Mouse (Mus musculus): ENCODE data around the gene Vcp. TPM values are rescaled to one million over a fixed set of nuclear protein-coding genes. Genes with fewer than 3 reads are reported as not detected.

Gene Vcp
- polyA plus RNA-seq, 1 experiment, result 390 TPM

DNA sequence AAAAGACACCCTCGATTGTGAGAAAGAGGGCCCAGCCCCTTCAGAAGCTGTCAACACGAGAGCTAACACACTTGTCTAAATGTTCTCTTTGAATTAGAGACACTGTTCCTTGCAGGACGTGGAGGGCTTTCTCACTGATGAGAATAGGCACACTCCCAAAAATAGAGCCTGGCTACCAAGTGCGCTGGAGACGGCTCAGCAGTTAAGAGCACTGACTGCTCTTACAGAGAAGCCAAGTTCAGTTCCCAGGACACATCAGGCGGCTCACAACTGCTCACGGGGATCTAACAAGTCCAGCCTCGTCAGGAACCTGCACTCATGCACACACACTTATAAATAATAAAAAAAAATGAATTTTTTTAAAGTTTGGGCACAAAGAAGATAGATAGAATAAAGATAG lies 41.4 kb downstream of the Vcp start:
- H3K27me3 ChIP-seq (ENCODE audit: control insufficient read depth, insufficient read depth, low read length, poor library complexity, severe bottlenecking), result no peaks in the 10 kb centered on the region
- no peak overlapping the region for H3K27ac ChIP-seq (ENCODE audit: insufficient read depth, low read length)
- TF ChIP-seq EP300 (IDR thresholded peaks at IDR 0.05; ENCODE audit: insufficient read depth, low read depth, low read length), result no peak
- no peak for TF ChIP-seq CTCF (IDR thresholded peaks at IDR 0.05; ENCODE audit: low read depth, low read length)
- no peak for TF ChIP-seq POLR2A (IDR thresholded peaks at IDR 0.05; ENCODE audit: insufficient read depth, low read length)
- H3K9ac ChIP-seq (ENCODE audit: low read depth, poor library complexity, severe bottlenecking), result no peak overlapping the region
- H3K9me3 ChIP-seq (replicated peaks; ENCODE audit: control insufficient read depth, insufficient read depth, low read length, poor library complexity, severe bottlenecking), result no peaks in the 10 kb centered on the region
- no peaks in the 10 kb centered on the region for H3K4me1 ChIP-seq (ENCODE audit: control insufficient read depth, insufficient read depth, low read length)
- no peak overlapping the region for H3K4me3 ChIP-seq (ENCODE audit: low read depth, low read length)
- H3K36me3 ChIP-seq (ENCODE audit: control insufficient read depth, insufficient read depth, low read length, poor library complexity, severe bottlenecking), result no peaks in the 10 kb centered on the region

DNA sequence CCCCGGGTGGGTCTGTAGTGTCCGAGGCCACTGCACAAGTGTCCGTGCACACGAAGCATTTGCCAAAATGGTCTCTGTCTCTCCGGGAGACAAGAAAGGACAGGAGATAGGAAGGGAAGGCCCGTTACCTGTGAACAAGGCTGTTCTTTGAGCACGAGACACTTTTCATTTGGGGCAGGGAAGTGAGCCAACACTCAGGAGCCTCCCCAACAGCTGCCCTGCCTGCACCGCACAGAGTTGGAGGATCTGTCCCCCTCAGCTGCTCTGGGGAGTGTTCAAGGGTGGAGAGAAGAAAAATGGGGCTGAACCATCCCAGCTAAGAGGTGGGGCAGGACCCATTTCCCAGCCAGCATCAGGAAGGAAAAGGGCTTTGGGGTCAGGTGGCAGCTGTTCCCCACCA lies 42.3 kb downstream of the Vcp start:
- Histone ChIP-seq H3K27me3 (ENCODE audit: control insufficient read depth, insufficient read depth, low read length, poor library complexity, severe bottlenecking) (no peaks in the 10 kb centered on the region), H3K36me3 (ENCODE audit: control insufficient read depth, insufficient read depth, low read length, poor library complexity, severe bottlenecking) (no peaks in the 10 kb centered on the region), H3K9me3 (replicated peaks; ENCODE audit: control insufficient read depth, insufficient read depth, low read length, poor library complexity, severe bottlenecking) (no peaks in the 10 kb centered on the region), H3K27ac (ENCODE audit: insufficient read depth, low read length) (no peak overlapping the region), H3K9ac (ENCODE audit: low read depth, poor library complexity, severe bottlenecking) (no peak overlapping the region), H3K4me3 (ENCODE audit: low read depth, low read length) (no peak overlapping the region), H3K4me1 (ENCODE audit: control insufficient read depth, insufficient read depth, low read length) (peaks cover 2% of the 10 kb centered on the region)
- TF ChIP-seq POLR2A (IDR thresholded peaks at IDR 0.05; ENCODE audit: insufficient read depth, low read length) (no peak), CTCF (IDR thresholded peaks at IDR 0.05; ENCODE audit: low read depth, low read length) (no peak), EP300 (IDR thresholded peaks at IDR 0.05; ENCODE audit: insufficient read depth, low read depth, low read length) (no peak)

DNA sequence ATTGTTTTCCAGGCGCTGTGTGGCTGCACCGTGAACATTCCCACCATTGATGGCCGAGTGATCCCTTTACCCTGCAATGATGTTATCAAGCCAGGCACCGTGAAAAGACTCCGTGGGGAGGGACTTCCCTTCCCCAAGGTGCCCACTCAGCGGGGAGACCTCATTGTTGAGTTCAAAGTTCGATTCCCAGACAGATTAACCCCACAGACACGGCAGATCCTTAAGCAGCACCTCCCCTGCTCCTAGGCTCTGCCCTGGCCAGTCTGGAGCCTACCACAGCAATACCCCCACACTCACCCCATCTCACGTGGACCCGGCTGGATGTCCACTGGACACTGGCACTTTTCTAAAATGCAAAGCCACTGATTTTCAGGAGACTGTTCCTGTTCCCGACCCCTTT lies 43.0 kb downstream of the Vcp start:
- no peak overlapping the region for H3K27ac ChIP-seq (ENCODE audit: insufficient read depth, low read length)

DNA sequence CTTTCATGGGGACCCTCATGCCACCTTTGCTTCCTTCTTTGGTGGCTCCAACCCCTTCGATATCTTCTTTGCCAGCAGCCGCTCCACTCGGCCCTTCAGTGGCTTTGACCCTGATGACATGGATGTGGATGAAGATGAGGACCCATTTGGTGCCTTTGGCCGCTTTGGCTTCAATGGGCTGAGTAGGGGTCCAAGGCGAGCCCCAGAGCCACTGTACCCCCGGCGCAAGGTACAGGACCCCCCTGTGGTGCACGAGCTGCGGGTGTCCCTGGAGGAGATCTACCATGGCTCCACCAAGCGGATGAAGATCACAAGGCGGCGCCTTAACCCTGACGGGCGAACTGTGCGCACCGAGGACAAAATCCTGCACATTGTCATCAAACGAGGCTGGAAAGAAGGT lies 43.7 kb downstream of the Vcp start:
- Histone ChIP-seq H3K27ac (ENCODE audit: insufficient read depth, low read length) (no peak overlapping the region), H3K36me3 (ENCODE audit: control insufficient read depth, insufficient read depth, low read length, poor library complexity, severe bottlenecking) (no peaks in the 10 kb centered on the region), H3K9me3 (replicated peaks; ENCODE audit: control insufficient read depth, insufficient read depth, low read length, poor library complexity, severe bottlenecking) (no peaks in the 10 kb centered on the region), H3K4me1 (ENCODE audit: control insufficient read depth, insufficient read depth, low read length) (peaks cover 4% of the 10 kb centered on the region), H3K4me3 (ENCODE audit: low read depth, low read length) (no peak overlapping the region), H3K9ac (ENCODE audit: low read depth, poor library complexity, severe bottlenecking) (no peak overlapping the region), H3K27me3 (ENCODE audit: control insufficient read depth, insufficient read depth, low read length, poor library complexity, severe bottlenecking) (no peaks in the 10 kb centered on the region)
- TF ChIP-seq EP300 (IDR thresholded peaks at IDR 0.05; ENCODE audit: insufficient read depth, low read depth, low read length) (no peak), POLR2A (IDR thresholded peaks at IDR 0.05; ENCODE audit: insufficient read depth, low read length) (no peak), CTCF (IDR thresholded peaks at IDR 0.05; ENCODE audit: low read depth, low read length) (no peak)

More for the DNA sequence above, 43.0 kb downstream of the Vcp start:
- no peaks in the 10 kb centered on the region for H3K27me3 ChIP-seq (ENCODE audit: control insufficient read depth, insufficient read depth, low read length, poor library complexity, severe bottlenecking)
- no peaks in the 10 kb centered on the region for H3K9me3 ChIP-seq (replicated peaks; ENCODE audit: control insufficient read depth, insufficient read depth, low read length, poor library complexity, severe bottlenecking)
- peaks cover 4% of the 10 kb centered on the region for H3K4me1 ChIP-seq (ENCODE audit: control insufficient read depth, insufficient read depth, low read length)
- TF ChIP-seq EP300 (IDR thresholded peaks at IDR 0.05; ENCODE audit: insufficient read depth, low read depth, low read length) (no peak), CTCF (IDR thresholded peaks at IDR 0.05; ENCODE audit: low read depth, low read length) (no peak), POLR2A (IDR thresholded peaks at IDR 0.05; ENCODE audit: insufficient read depth, low read length) (no peak)
- no peaks in the 10 kb centered on the region for H3K36me3 ChIP-seq (ENCODE audit: control insufficient read depth, insufficient read depth, low read length, poor library complexity, severe bottlenecking)
- no peak overlapping the region for H3K9ac ChIP-seq (ENCODE audit: low read depth, poor library complexity, severe bottlenecking)
- no peak overlapping the region for H3K4me3 ChIP-seq (ENCODE audit: low read depth, low read length)

DNA sequence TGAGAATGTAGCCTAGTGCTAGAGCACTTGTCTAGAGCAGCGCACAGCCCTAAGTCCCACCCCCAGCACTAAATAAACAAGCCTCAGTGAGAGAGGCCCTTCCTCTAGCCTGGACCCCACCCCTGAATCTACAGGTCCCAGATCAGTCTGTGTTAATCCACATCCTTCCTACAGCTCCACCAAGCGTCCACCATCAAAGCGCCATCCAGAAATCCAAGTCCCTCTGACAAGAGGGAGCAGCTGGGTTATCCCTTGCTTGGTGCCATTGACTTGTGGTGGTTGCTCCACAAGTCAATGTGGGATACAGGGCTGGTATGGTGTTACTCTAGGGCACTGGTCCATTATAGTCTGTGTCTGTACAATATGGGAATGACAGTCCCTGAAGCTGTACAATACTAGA lies 45.1 kb downstream of the Vcp start:
- no peak overlapping the region for H3K27ac ChIP-seq (ENCODE audit: insufficient read depth, low read length)
- H3K9ac ChIP-seq (ENCODE audit: low read depth, poor library complexity, severe bottlenecking), result no peak overlapping the region
- H3K9me3 ChIP-seq (replicated peaks; ENCODE audit: control insufficient read depth, insufficient read depth, low read length, poor library complexity, severe bottlenecking), result no peaks in the 10 kb centered on the region
- H3K4me3 ChIP-seq (ENCODE audit: low read depth, low read length), result no peak overlapping the region
- no peaks in the 10 kb centered on the region for H3K36me3 ChIP-seq (ENCODE audit: control insufficient read depth, insufficient read depth, low read length, poor library complexity, severe bottlenecking)
- TF ChIP-seq EP300 (IDR thresholded peaks at IDR 0.05; ENCODE audit: insufficient read depth, low read depth, low read length) (no peak), CTCF (IDR thresholded peaks at IDR 0.05; ENCODE audit: low read depth, low read length) (no peak), POLR2A (IDR thresholded peaks at IDR 0.05; ENCODE audit: insufficient read depth, low read length) (no peak)
- H3K4me1 ChIP-seq (ENCODE audit: control insufficient read depth, insufficient read depth, low read length), result peaks cover 4% of the 10 kb centered on the region
- H3K27me3 ChIP-seq (ENCODE audit: control insufficient read depth, insufficient read depth, low read length, poor library complexity, severe bottlenecking), result no peaks in the 10 kb centered on the region

DNA sequence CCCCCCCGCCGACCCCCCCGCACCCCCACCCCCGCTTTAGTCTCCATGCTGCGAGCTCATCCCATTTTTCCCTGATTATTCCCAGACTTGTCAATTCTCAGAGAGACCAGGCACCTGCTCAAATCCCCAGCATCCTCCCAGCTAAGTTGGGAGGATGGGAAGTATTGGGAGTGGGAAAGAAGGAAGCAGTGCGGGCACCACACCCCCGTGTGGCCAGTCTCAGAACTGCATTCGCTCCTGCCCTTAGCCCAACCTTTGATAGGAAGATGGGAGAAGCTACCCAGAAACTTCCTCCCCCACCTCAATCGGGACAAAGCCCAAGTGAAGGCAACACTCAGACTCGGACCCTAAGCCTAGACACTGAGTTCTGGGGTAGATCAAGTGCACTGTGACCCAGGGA lies 46.0 kb downstream of the Vcp start:
- H3K9me3 ChIP-seq (replicated peaks; ENCODE audit: control insufficient read depth, insufficient read depth, low read length, poor library complexity, severe bottlenecking), result no peaks in the 10 kb centered on the region
- no peaks in the 10 kb centered on the region for H3K27me3 ChIP-seq (ENCODE audit: control insufficient read depth, insufficient read depth, low read length, poor library complexity, severe bottlenecking)
- H3K9ac ChIP-seq (ENCODE audit: low read depth, poor library complexity, severe bottlenecking), result no peak overlapping the region
- no peak overlapping the region for H3K4me3 ChIP-seq (ENCODE audit: low read depth, low read length)
- H3K27ac ChIP-seq (ENCODE audit: insufficient read depth, low read length), result no peak overlapping the region
- TF ChIP-seq CTCF (IDR thresholded peaks at IDR 0.05; ENCODE audit: low read depth, low read length) (peak; percentile 92), EP300 (IDR thresholded peaks at IDR 0.05; ENCODE audit: insufficient read depth, low read depth, low read length) (no peak), POLR2A (IDR thresholded peaks at IDR 0.05; ENCODE audit: insufficient read depth, low read length) (no peak)
- no peaks in the 10 kb centered on the region for H3K36me3 ChIP-seq (ENCODE audit: control insufficient read depth, insufficient read depth, low read length, poor library complexity, severe bottlenecking)
- peaks cover 4% of the 10 kb centered on the region for H3K4me1 ChIP-seq (ENCODE audit: control insufficient read depth, insufficient read depth, low read length)

Data from ES-Bruce4 (cell line).